Mouse (Mus musculus) small intestine, adult 2 months (tissue): Measurements from ENCODE around the gene Ccdc106.

Experiments used
- CTCF ChIP-seq: fragments of 200-500 bp; IDR thresholded peaks from 2 replicates; pipeline ENCODE4 v1.5.1; 2012; ENCODE audit warnings: low read depth, mild to moderate bottlenecking, control low read depth, inconsistent platforms, low read length, moderate library complexity, mixed read lengths; ENCODE audit not compliant: insufficient replicate concordance, insufficient read length; ENCODE audit errors: extremely low read depth
- POLR2A ChIP-seq: fragments of 200-500 bp; IDR thresholded peaks from 2 replicates; pipeline ENCODE4 v1.6.1; 2012; ENCODE audit warnings: low read depth, mild to moderate bottlenecking, control low read depth, inconsistent platforms, low read length, moderate library complexity

GRCm38 (mm10) chr7:5098769-5099168 is 78.4 kb downstream of the Ccdc106 start:
- TF ChIP-seq POLR2A (no peak), CTCF (no peak)
